Mouse (Mus musculus): Measurements from ENCODE around the gene Specc1l.
"Not testable (repeated sequence)": the region's sequence is repeated elsewhere in the genome, so short reads cannot be mapped to it uniquely, and the experiment has no call there.

Gene Specc1l

DNA sequence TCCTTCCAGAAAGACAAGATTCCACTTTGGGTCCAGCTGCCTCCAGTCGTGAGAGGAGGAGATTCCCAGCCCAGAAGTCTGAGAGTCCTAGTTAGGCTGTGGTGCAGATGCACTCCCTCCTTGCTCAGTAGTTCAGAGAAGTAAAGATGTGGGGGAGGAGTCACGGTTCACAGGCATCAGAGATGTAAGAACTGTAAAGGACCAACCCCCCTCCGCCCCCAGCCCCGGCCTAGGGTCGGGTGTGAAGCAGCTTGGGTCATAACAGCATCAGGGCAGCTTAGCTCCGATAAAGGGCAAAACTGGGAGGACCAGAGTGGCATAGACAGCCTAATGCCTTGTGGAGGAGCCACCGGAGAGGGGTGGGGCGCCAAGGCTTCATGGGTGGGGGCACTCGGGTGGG lies 104.6 kb downstream of the Specc1l start:
- DNase-seq (ENCODE audit: low spot score in 2 of 2): peak in 1 of 2 experiments; percentile 29

DNA sequence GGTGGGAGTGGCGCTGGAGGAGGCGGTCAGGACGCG lies 104.8 kb downstream of the Specc1l start, which contains the start of gene Adora2a:
Gene Adora2a, plus strand, starts transcription at position 6 of the 36 bp plus-strand sequence.
- DNase-seq (ENCODE audit: low spot score in 2 of 2): no peak

DNA sequence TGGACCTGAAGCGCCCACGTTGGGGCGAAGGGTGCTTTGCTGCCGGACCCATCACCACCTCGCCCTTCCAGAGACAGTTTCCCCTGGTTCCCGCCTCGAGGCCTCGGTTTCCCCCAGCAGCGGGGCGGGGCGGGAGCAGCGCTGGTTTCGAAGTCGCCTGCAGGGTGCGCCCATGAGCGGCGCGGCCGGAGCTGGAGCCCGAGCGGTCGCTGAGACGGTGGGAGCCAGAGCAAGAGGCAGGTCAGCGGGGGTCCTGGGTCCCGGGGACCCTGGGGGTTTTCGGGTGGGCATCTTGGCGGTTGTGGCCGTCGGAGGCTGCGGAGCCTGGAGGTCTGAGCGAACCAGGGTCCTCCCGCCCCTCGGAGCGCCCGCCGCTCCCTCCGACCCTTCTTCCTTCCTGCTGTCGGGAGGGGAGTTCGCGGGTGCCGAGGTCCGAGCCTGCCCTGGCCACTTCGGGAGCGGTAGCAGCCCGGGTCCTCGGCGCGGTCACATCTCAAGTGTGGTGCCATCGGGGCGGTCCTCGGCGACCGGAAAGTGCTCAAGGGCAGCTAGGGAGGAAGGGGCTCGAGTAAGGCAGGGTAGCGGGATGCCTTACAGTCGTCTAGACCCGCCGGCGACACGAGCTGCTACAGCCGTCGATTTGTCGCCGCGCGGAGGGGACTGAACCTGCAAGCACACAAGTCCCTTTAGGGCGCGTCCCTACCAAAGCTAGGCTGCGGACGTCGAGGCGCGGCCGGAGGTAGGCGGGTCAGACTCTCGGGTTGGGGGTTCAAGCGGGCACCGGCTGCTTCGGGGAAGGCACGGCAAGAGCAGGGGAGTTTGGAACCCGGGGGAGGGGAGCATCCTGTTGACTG lies 105.3 kb downstream of the Specc1l start:
- peak; percentile 66 to 87 for DNase-seq (ENCODE audit: low spot score in 2 of 2)

DNA sequence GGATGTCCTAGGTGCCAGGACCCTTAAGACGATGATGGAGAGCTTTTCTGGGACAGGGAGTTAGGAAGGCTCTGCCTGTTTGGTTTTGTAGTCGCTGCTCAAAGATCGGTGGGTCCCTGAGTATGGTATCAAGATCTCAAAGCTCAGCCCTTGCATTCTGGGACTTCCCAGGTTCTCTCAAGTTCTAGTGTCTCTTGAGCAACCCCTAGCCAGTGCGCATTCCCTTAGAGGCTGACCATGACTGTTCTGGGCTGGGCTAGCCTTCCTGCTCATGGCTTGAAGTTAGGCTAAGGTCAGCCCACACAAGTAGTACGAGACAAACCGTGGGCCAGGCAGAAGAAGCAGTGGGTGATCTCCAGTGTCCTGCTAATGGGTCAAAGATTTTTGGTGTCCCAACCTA lies 106.3 kb downstream of the Specc1l start:
- no peak for DNase-seq (ENCODE audit: low spot score in 2 of 2)

- peak; percentile 60 to 66 for DNase-seq (ENCODE audit: low spot score in 2 of 2)
These were observed 108.4 kb downstream of the Specc1l start for GRCm38 (mm10) chr10:75320321-75320720.

- DNase-seq (ENCODE audit: low spot score in 2 of 2): no peak
These were observed 111.1 kb downstream of the Specc1l start for GRCm38 (mm10) chr10:75322966-75323365.

GRCm38 (mm10) chr10:75323986-75324385 lies 112.1 kb downstream of the Specc1l start:
- no peak for DNase-seq (ENCODE audit: low spot score in 2 of 2)

GRCm38 (mm10) chr10:75324391-75324790 lies 112.5 kb downstream of the Specc1l start:
- no peak for DNase-seq (ENCODE audit: low spot score in 2 of 2)

- no peak for DNase-seq (ENCODE audit: low spot score in 2 of 2)
These were observed 113.9 kb downstream of the Specc1l start for GRCm38 (mm10) chr10:75325821-75326220.

- DNase-seq (ENCODE audit: low spot score in 2 of 2): no peak
These were observed 114.7 kb downstream of the Specc1l start for GRCm38 (mm10) chr10:75326553-75326952.

DNA sequence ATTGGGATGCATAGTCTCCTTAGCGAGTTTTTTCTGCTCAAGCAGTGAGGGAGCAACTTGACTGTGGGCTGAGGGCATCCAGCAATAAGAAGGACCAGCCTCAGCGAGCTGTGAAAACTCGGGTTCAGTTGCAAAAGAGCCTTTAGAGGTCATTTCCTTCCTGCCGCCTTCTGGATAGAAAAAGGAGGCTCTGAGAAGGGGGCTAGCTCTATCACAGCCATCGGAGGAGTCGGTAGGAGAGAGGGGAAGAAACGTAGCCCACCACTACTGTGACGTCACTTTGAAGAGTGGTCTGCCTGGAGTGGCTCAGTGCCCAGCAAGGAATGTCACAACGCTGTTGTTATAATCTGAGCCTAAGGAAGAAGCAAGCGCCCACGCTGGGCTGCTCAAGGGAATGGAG lies 115.2 kb downstream of the Specc1l start:
- DNase-seq (ENCODE audit: low spot score in 2 of 2): no peak

DNA sequence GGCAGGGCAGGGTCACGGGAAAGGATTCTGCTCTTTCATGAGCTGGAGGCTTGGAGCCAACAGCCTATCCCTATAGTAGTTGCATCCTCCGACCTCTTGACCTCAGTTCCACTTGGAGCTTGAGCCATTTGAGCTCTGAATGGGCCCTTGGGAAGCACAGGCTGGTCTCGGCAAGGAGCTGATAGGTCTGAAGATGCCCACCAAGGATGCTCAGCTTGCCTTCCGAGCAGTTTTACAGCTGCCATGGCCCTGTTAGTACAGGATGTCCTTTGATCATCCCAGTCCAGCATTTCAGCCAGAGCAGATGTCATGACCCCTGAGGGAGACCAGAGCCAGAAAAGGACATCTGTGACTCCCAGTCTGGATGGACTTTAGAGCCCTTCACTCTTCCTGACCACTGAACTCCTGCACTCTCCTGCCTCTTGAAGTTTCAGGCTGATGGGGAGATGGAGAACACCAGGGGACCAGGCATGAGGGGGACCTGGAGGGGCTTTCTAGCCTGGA lies 116.4 kb downstream of the Specc1l start:
- DNase-seq (ENCODE audit: low spot score in 2 of 2): no peak

DNA sequence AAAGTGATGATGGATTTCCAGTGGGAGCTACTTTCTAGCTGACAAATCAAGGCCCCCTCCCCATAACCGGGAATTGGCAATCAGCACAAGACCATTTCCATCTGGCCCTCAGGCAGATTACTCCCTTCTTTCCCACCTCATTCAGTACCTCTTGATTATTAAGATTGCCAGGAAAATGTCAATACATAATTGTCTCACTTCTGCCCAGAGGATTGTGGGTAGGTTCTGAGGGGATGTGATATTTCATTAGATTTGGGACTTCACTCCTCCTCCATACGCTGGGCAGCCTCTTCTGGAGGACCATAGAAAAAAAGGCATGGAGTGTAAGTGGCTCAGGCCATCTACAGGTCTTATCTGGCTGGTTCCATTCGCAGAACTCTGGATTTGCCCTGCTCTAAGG lies 120.4 kb downstream of the Specc1l start:
- DNase-seq (ENCODE audit: low spot score in 2 of 2): no peak

- no peak for DNase-seq (ENCODE audit: low spot score in 2 of 2)
These were observed 121.4 kb downstream of the Specc1l start for GRCm38 (mm10) chr10:75333176-75333776.

- no peak for DNase-seq (ENCODE audit: low spot score in 2 of 2)
These were observed 122.3 kb downstream of the Specc1l start for GRCm38 (mm10) chr10:75334175-75334574.

DNA sequence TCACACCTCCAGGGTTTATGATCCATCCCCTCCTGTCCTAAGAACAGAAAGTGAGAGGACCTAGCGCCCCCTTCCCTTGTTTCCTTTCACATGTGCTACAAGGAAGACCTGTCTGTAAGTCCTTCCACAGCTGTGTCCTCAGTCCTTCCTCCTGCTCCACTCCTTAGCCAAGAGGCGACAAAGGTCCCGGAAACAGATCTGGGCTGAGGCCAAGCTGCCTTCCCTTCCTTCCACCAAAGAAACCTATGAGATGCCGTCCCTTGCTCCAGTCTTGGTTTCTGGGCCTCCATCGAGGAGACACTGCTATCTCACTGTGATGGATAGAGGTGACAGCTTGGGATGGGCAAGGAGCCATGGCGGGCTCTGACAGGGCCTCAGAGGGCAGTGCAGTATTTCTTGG lies 123.2 kb downstream of the Specc1l start:
- DNase-seq (ENCODE audit: low spot score in 2 of 2): no peak

DNA sequence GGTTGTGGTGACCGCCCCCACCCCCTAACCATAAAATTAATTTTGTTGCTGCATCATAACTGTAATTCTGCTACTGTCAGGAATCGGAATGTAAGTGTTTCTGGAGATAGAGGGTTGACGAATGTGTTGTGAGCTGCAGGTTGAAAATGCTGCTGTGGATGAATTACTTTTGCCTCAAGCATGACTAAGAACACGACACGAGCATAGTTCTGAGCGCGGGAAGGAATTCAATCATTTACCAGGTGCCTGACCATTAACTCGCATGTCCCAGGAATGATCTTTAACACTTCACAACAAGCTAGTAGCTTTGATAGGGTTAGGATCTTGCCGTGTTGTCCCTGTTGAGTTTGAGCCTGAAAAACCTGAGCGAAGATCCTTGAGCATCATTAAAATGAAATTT lies 125.4 kb downstream of the Specc1l start:
- no peak for DNase-seq (ENCODE audit: low spot score in 2 of 2)

GRCm38 (mm10) chr10:75338852-75339251 lies 127.0 kb downstream of the Specc1l start:
- no peak for DNase-seq (ENCODE audit: low spot score in 2 of 2)

GRCm38 (mm10) chr10:75339377-75339776 lies 127.5 kb downstream of the Specc1l start:
- DNase-seq (ENCODE audit: low spot score in 2 of 2): no peak

DNA sequence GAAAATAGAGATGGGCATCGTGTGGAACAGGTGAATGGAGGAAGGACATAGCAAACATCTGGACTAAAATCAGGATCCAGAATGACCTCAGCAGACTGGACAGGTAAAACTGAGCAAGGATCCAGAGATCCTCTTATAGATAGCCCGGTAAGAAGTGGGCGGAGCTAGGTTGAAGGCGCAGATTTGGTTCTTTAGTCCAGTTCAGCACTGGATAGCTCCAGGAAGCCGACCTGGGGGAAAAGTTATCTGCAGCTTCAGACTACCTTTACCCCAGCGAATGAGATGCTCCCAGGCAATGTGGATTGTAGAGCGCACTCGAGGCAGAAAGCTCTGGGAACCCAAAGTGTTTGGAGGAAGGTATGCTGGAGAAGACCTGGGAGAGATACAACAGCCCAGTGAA lies 130.1 kb downstream of the Specc1l start:
- DNase-seq (ENCODE audit: low spot score in 2 of 2): no peak

DNA sequence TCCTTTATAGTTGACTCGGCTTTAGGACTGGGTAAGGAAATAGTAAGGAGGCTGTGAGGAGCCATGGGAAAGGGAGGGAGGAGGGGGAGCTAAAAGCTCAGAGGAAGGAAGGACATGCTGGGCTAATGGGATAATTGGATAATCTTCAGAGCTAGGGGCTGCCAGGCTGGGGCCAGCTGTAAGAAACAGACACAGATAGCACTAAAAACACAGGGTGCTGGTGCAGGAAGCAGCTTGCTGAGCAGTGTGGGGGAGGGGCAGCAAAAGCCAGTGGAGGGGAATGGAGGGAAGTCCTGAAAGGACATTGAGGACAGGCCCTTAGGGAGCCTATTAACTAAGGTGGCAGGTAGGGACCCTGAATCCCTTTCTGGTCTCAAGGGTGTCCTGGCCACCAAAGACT lies 132.7 kb downstream of the Specc1l start:
- not testable (repeated sequence) for DNase-seq (ENCODE audit: low spot score in 2 of 2)

DNA sequence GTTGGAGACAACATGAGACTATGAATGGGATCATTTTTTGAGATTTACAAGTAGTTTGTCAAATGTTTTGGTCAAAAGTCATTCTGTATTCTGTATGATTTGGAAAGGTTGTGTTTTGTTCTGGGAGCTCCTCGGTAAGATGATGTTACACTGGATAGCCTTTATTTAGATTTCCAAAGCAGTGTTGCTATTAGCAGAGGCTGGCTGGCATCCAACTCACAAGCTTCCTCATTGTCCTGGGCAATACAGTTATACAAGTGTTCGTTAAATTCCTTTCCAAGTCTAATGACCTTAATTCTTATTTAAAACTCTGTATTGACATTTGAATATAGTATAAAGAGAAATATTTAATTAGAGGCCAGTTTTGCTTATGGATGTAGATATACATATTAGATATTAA lies 133.4 kb downstream of the Specc1l start:
- DNase-seq (ENCODE audit: low spot score in 2 of 2): no peak

DNA sequence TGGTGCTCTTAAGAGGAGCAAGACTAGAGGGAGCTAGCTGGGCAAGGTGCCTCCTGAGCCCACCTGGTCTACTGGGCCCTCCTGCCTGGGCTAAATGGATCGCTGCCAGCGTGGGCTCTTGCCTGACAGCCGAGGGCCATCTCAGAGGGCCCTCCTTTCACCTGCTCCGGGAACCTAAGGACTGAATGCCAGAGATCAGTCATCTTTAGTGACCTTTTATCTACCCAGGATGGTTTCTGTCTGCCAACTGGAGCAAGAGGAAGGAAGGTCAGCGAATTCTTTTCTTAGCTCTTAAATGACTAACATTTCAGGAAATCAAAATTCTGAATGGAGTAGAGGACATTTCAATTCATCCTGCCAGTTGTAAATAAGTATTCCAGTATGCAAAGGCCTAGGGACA lies 138.7 kb downstream of the Specc1l start:
- DNase-seq (ENCODE audit: low spot score in 2 of 2): no peak

DNA sequence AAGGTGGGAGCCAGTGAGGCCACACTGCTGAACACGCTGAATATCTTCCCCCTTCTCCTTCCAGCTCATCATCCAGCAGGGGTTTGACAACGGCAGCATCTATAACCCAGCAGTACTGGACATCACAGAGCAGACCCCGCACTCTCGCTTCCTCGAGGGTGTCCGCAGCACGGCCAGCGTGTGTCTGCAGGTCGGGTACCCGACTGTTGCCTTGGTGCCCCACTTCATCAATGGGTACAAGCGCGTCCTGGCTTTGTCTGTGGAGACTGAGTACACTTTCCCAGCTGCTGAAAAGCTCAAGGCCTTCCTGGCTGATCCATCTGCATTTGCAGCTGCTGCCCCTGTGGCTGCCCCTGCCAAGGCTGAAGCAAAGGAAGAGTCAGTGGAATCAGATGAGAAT lies 140.7 kb downstream of the Specc1l start:
- DNase-seq (ENCODE audit: low spot score in 2 of 2): no peak

Data from thymus, postnatal 10 days (tissue).